Mouse (Mus musculus): Measurements from ENCODE around the gene Lpcat3. TPM values are rescaled to one million over a fixed set of nuclear protein-coding genes. Genes with fewer than 3 reads are reported as not detected.

Gene Lpcat3
- total RNA-seq, 2 experiments from 2014 or later, result 37.3 to 38.3 TPM

GRCm38 (mm10) chr6:124739231-124739796, 76.5 kb downstream of the Lpcat3 start:
- DNase-seq, result no peak

- DNase-seq, result peak in 1 of 2 experiments; percentile 71
Measured at GRCm38 (mm10) chr6:124740211-124740887, 77.5 kb downstream of the Lpcat3 start.

- DNase-seq, result peak; percentile 92 to 93
Measured at GRCm38 (mm10) chr6:124740888-124741761, 78.3 kb downstream of the Lpcat3 start, which contains the start of gene Grcc10. Grcc10 (minus strand) TSS chr6:124741374.

GRCm38 (mm10) chr6:124741842-124742241, 79.0 kb downstream of the Lpcat3 start:
- DNase-seq, result no peak

- DNase-seq, result no peak
Measured at GRCm38 (mm10) chr6:124742839-124743514, 80.2 kb downstream of the Lpcat3 start.

GRCm38 (mm10) chr6:124743647-124744046, 80.8 kb downstream of the Lpcat3 start:
- no peak for DNase-seq

GRCm38 (mm10) chr6:124744755-124745321, 82.0 kb downstream of the Lpcat3 start:
- no peak for DNase-seq

GRCm38 (mm10) chr6:124745490-124746295, 82.9 kb downstream of the Lpcat3 start:
- DNase-seq, result peak; percentile 94 to 95

- peak in 1 of 2 experiments; percentile 38 for DNase-seq
Measured at GRCm38 (mm10) chr6:124746296-124746605, 83.4 kb downstream of the Lpcat3 start.

GRCm38 (mm10) chr6:124746654-124747632, 84.1 kb downstream of the Lpcat3 start:
- DNase-seq, result no peak

- no peak for DNase-seq
Measured at GRCm38 (mm10) chr6:124750405-124750804, 87.6 kb downstream of the Lpcat3 start.

GRCm38 (mm10) chr6:124753861-124754260, 91.0 kb downstream of the Lpcat3 start:
- no peak for DNase-seq

Small RNAs within 50 kb of the gene (microRNA-seq; reads per million reads assigned to microRNA genes)
- gene Mir141 (25.9 to 30.7 reads per million in 2 experiments), gene Mir200c (366 to 2,357 reads per million in 2 experiments)

Other genes with a start within 250 kb of the Lpcat3 start
- gene Pex5, start 248.0 kb upstream of the Lpcat3 start, total RNA-seq (2021), result 10 to 100 TPM; 24.0 to 26.5 TPM
- gene Clstn3, start 198.2 kb upstream of the Lpcat3 start, total RNA-seq (2021), result 1 to 10 TPM in 1 of 2 experiments, under 1 TPM in 1; 0.30 to 8.2 TPM
- gene C1rl, start 169.9 kb upstream of the Lpcat3 start, total RNA-seq (2021), result 1 to 10 TPM; 1.3 to 2.1 TPM
- gene C1ra, start 150.6 kb upstream of the Lpcat3 start, total RNA-seq (2021), result 10 to 100 TPM; 12.0 to 17.7 TPM
- 10 to 100 TPM; 27.9 to 33.2 TPM for gene C1s1, start 120.7 kb upstream of the Lpcat3 start, total RNA-seq (2021)
- 1 to 10 TPM; 1.9 TPM for gene C1rb, start 92.7 kb upstream of the Lpcat3 start, total RNA-seq (2021)
- gene C1s2, start 26.9 kb upstream of the Lpcat3 start, total RNA-seq (2021), result under 1 TPM; 0.57 to 0.90 TPM
- gene Emg1, start 49.2 kb downstream of the Lpcat3 start, total RNA-seq (2021), result 10 to 100 TPM; 78.1 to 80.8 TPM
- 100 to 1,000 TPM; 277 to 319 TPM for gene Phb2, start 49.3 kb downstream of the Lpcat3 start, total RNA-seq (2021)
- gene Ptpn6, start 75.7 kb downstream of the Lpcat3 start, total RNA-seq (2021), result 10 to 100 TPM in 1 of 2 experiments, 1 to 10 TPM in 1; 3.0 to 12.9 TPM
- 100 to 1,000 TPM; 277 to 290 TPM for gene Grcc10, start 78.3 kb downstream of the Lpcat3 start, total RNA-seq (2021)
- gene Gm45234, start 93.0 kb downstream of the Lpcat3 start, total RNA-seq (2021), result not detected
- gene Atn1, start 93.5 kb downstream of the Lpcat3 start, total RNA-seq (2021), result 10 to 100 TPM; 41.1 to 46.9 TPM
- 1 to 10 TPM; 2.5 to 2.7 TPM for gene Eno2, start 106.6 kb downstream of the Lpcat3 start, total RNA-seq (2021)
- under 1 TPM; 0.55 to 0.82 TPM for gene Lrrc23, start 116.7 kb downstream of the Lpcat3 start, total RNA-seq (2021)
- gene Spsb2, start 145.6 kb downstream of the Lpcat3 start, total RNA-seq (2021), result 1 to 10 TPM; 2.7 to 3.0 TPM
- gene Tpi1, start 151.3 kb downstream of the Lpcat3 start, total RNA-seq (2021), result 1,000 to 10,000 TPM in 1 of 2 experiments, 100 to 1,000 TPM in 1; 897 to 1,017 TPM
- gene Usp5, start 166.5 kb downstream of the Lpcat3 start, total RNA-seq (2021), result 10 to 100 TPM; 74.6 to 78.6 TPM
- under 1 TPM; 0.54 to 0.55 TPM for gene Cdca3, start 166.5 kb downstream of the Lpcat3 start, total RNA-seq (2021)
- 10 to 100 TPM; 14.1 to 14.6 TPM for gene Gnb3, start 177.2 kb downstream of the Lpcat3 start, total RNA-seq (2021)
- 1 to 10 TPM; 8.2 to 8.3 TPM for gene P3h3, start 194.7 kb downstream of the Lpcat3 start, total RNA-seq (2021)
- gene Gpr162, start 201.0 kb downstream of the Lpcat3 start, total RNA-seq (2021), result under 1 TPM; 0.36 to 0.84 TPM
- 1 to 10 TPM in 1 of 2 experiments, under 1 TPM in 1; 0.50 to 3.7 TPM for gene Cd4, start 225.2 kb downstream of the Lpcat3 start, total RNA-seq (2021)
- gene Lag3, start 248.7 kb downstream of the Lpcat3 start, total RNA-seq (2021), result under 1 TPM; 0.23 to 0.35 TPM

Measured in heart, adult 18-20 months (tissue).